Mouse (Mus musculus) myocyte (in vitro differentiated cells): ENCODE data around the gene Mical2.

Source experiments
- POLR2A ChIP-seq: IDR thresholded peaks from one replicate; pipeline ENCODE4 v1.6.1; 2011; ENCODE audit warnings: low read depth, mild to moderate bottlenecking, control low read depth, moderate library complexity; ENCODE audit not compliant: insufficient read length
- TCF12 ChIP-seq: IDR thresholded peaks from one replicate; pipeline ENCODE4 v1.6.1; 2011; ENCODE audit warnings: mild to moderate bottlenecking, control low read depth; ENCODE audit not compliant: poor library complexity, insufficient read depth, severe bottlenecking

DNA sequence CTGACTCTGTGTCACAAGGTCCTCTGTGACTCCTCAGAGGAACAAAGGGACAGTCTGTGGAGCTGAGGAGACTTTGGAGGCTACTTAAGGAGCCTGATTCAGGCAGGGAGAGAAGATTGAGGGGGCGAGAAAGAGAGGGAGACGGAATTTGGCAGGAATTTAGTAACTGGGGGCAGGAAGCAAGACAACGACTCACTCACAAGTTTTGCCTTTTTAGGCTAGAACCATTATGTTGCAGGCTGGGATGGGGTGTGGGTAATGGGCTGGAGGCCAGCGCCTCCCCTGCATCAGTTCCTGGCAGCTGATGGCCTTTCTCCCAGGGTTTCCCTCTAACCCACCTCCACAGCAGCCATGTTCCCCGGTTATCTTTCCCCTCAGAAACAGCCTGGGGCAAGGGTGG, 152.8 kb downstream of the Mical2 start:
- TF ChIP-seq POLR2A: no peak
- no peak for TF ChIP-seq TCF12
